Mouse (Mus musculus) MEL (cell line): ENCODE data around the gene Kctd19. TPM values are rescaled to one million over a fixed set of nuclear protein-coding genes. Genes with fewer than 3 reads are reported as not detected.
A peak's percentile ranks its signal among the peaks of the same experiment; 100 is the strongest.

Experiments
- DNase-seq: peaks from one replicate; pipeline ENCODE4 v3.0.0; 2011; ENCODE audit warnings: low read depth, low spot score
- H3K27ac ChIP-seq: 2 replicates; pipeline ENCODE4 v1.5.1; 2012; ENCODE audit warnings: low read depth, mild to moderate bottlenecking, control low read depth, low read length, moderate library complexity; ENCODE audit not compliant: control insufficient read depth
- H3K27me3 ChIP-seq, 2 experiments: fragments of 150-350 bp in 1 of 2; sonication (generic) in 1 of 2; 2 replicates each; pipeline ENCODE4 v1.6.1; 2012; ENCODE audit warnings: low read length in 2 of 2, mild to moderate bottlenecking in 2 of 2, improper control_type of control experiment in 1 of 2, moderate library complexity in 1 of 2; ENCODE audit not compliant: insufficient read depth in 2 of 2, control insufficient read depth in 1 of 2
- H3K36me3 ChIP-seq, 2 experiments: 2 replicates each; pipeline ENCODE4 v1.6.1; 2012 to 2014; ENCODE audit warnings: low read length in 2 of 2, improper control_type of control experiment in 1 of 2, inconsistent platforms in 1 of 2, mild to moderate bottlenecking in 1 of 2; ENCODE audit not compliant: insufficient read depth in 2 of 2, control insufficient read depth in 1 of 2
- H3K4me1 ChIP-seq, 2 experiments: fragments of 150-350 bp in 1 of 2; sonication (generic) in 1 of 2; 2 replicates each; pipeline ENCODE4 v1.6.1; 2012; ENCODE audit warnings: low read length in 2 of 2, improper control_type of control experiment in 1 of 2, mild to moderate bottlenecking in 1 of 2; ENCODE audit not compliant: insufficient read depth in 2 of 2, control insufficient read depth in 1 of 2
- H3K4me3 ChIP-seq, 2 experiments: fragments of 150-350 bp in 1 of 2; sonication (generic) in 1 of 2; 2 replicates each; pipeline ENCODE4 v1.5.1; 2012; ENCODE audit warnings: low read depth in 2 of 2, low read length in 2 of 2, mild to moderate bottlenecking in 2 of 2, moderate library complexity in 2 of 2, control low read depth in 1 of 2, improper control_type of control experiment in 1 of 2; ENCODE audit not compliant: control insufficient read depth in 1 of 2, insufficient read depth in 1 of 2
- H3K79me2 ChIP-seq: 2 replicates; pipeline ENCODE4 v1.6.1; 2012; ENCODE audit warnings: mild to moderate bottlenecking, low read length, moderate library complexity; ENCODE audit not compliant: control insufficient read depth, poor library complexity, insufficient read depth
- H3K9ac ChIP-seq: 2 replicates; pipeline ENCODE4 v1.6.1; 2012; ENCODE audit warnings: low read depth, mild to moderate bottlenecking, control low read depth, low read length, moderate library complexity; ENCODE audit not compliant: control insufficient read depth, poor library complexity, severe bottlenecking
- H3K9me3 ChIP-seq: fragments of 150-350 bp; sonication (generic); replicated peaks from 2 replicates; pipeline ENCODE4 v1.6.1; 2012; ENCODE audit warnings: mild to moderate bottlenecking, low read length, improper control_type of control experiment, moderate library complexity; ENCODE audit not compliant: insufficient read depth
- CHD1 ChIP-seq: IDR thresholded peaks from 2 replicates; pipeline ENCODE4 v1.6.1; 2012; ENCODE audit warnings: low read depth, mild to moderate bottlenecking, inconsistent platforms, low read length, improper control_type of control experiment
- CTCF ChIP-seq, 3 experiments: IDR thresholded peaks in 2 of 3; conservative IDR thresholded peaks in 1 of 3; 2 replicates each; pipeline ENCODE4 v1.5.1; 2011 to 2012; ENCODE audit warnings: low read length in 3 of 3, low read depth in 2 of 3, mild to moderate bottlenecking in 2 of 3, improper control_type of control experiment in 1 of 3, inconsistent platforms in 1 of 3, mixed read lengths in 1 of 3, moderate library complexity in 1 of 3; ENCODE audit not compliant: control insufficient read depth in 1 of 3, insufficient read depth in 1 of 3, poor library complexity in 1 of 3, severe bottlenecking in 1 of 3
- E2F4 ChIP-seq: IDR thresholded peaks from 2 replicates; pipeline ENCODE4 v1.6.1; 2011; ENCODE audit warnings: low read depth, low read length, improper control_type of control experiment, borderline replicate concordance
- ELF1 ChIP-seq: IDR thresholded peaks from 2 replicates; pipeline ENCODE4 v1.6.1; 2014; ENCODE audit warnings: low read depth, mild to moderate bottlenecking, inconsistent platforms, low read length, improper control_type of control experiment, moderate library complexity
- GABPA ChIP-seq: IDR thresholded peaks from 2 replicates; pipeline ENCODE4 v1.6.1; 2012; ENCODE audit warnings: low read depth, mild to moderate bottlenecking, inconsistent platforms, low read length, improper control_type of control experiment, moderate library complexity
- HCFC1 ChIP-seq: IDR thresholded peaks from 2 replicates; pipeline ENCODE4 v1.6.1; 2012; ENCODE audit warnings: low read depth, mild to moderate bottlenecking, inconsistent platforms, low read length, improper control_type of control experiment, moderate library complexity
- MEF2A ChIP-seq: IDR thresholded peaks from 2 replicates; pipeline ENCODE4 v1.6.1; 2014; ENCODE audit warnings: low read depth, mild to moderate bottlenecking, inconsistent platforms, low read length, improper control_type of control experiment; ENCODE audit not compliant: poor library complexity, insufficient replicate concordance, severe bottlenecking; ENCODE audit errors: extremely low read depth
- MXI1 ChIP-seq: IDR thresholded peaks from 2 replicates; pipeline ENCODE4 v1.6.1; 2011; ENCODE audit warnings: mild to moderate bottlenecking, low read depth, low read length, improper control_type of control experiment
- MYB ChIP-seq: IDR thresholded peaks from 2 replicates; pipeline ENCODE4 v1.6.1; 2011; ENCODE audit warnings: mild to moderate bottlenecking, low read depth, low read length, improper control_type of control experiment
- POLR2AphosphoS5 ChIP-seq: IDR thresholded peaks from 2 replicates; pipeline ENCODE4 v1.6.1; 2012; ENCODE audit warnings: low read depth, borderline replicate concordance, mild to moderate bottlenecking, inconsistent platforms, low read length, moderate library complexity, mixed read lengths
- RAD21 ChIP-seq: IDR thresholded peaks from 2 replicates; pipeline ENCODE4 v1.6.1; 2011; ENCODE audit warnings: mild to moderate bottlenecking, low read depth, low read length, improper control_type of control experiment
- SMC3 ChIP-seq: IDR thresholded peaks from 2 replicates; pipeline ENCODE4 v1.6.1; 2011; ENCODE audit warnings: low read depth, low read length, improper control_type of control experiment
- TBP ChIP-seq: IDR thresholded peaks from 2 replicates; pipeline ENCODE4 v1.8.0; 2011; ENCODE audit warnings: low read depth, low read length, improper control_type of control experiment
- UBTF ChIP-seq: IDR thresholded peaks from 2 replicates; pipeline ENCODE4 v1.6.1; 2012; ENCODE audit warnings: low read depth, mild to moderate bottlenecking, inconsistent platforms, low read length, improper control_type of control experiment, moderate library complexity, borderline replicate concordance; ENCODE audit not compliant: insufficient read depth
- USF2 ChIP-seq, 2 experiments: IDR thresholded peaks; 2 replicates each; pipeline ENCODE4 v1.6.1; 2011 to 2012; ENCODE audit warnings: improper control_type of control experiment in 2 of 2, low read length in 2 of 2, borderline replicate concordance in 1 of 2, inconsistent platforms in 1 of 2, low read depth in 1 of 2, mild to moderate bottlenecking in 1 of 2; ENCODE audit not compliant: insufficient read depth in 1 of 2
- ZC3H11A ChIP-seq: IDR thresholded peaks from 2 replicates; pipeline ENCODE4 v1.6.1; 2012; ENCODE audit warnings: low read depth, mild to moderate bottlenecking, inconsistent platforms, low read length, improper control_type of control experiment
- ZKSCAN1 ChIP-seq: IDR thresholded peaks from 2 replicates; pipeline ENCODE4 v1.6.1; 2012; ENCODE audit warnings: low read depth, mild to moderate bottlenecking, inconsistent platforms, low read length, improper control_type of control experiment, moderate library complexity
- ZMIZ1 ChIP-seq: IDR thresholded peaks from 2 replicates; pipeline ENCODE4 v1.6.1; 2012; ENCODE audit warnings: low read depth, mild to moderate bottlenecking, inconsistent platforms, low read length, improper control_type of control experiment, moderate library complexity
- polyA plus RNA-seq, 2 experiments: library from polyadenylated mRNA; stranded (reverse) in 1 of 2; unstranded in 1 of 2; fragments of >175 nt in 1 of 2; fragments of >200 nt in 1 of 2; gene quantifications; 2 replicates each; pipeline versions ENCODE4 v1.2.1 to v1.2.4; 2012; ENCODE audit warnings: low replicate concordance in 2 of 2, low read depth in 1 of 2; ENCODE audit not compliant: insufficient read length in 2 of 2, insufficient read depth in 1 of 2, missing spikeins in 1 of 2
- total RNA-seq: library from RNA; depleted of rRNA; stranded (reverse); fragments of 300-350 nt; gene quantifications from 2 replicates; pipeline ENCODE4 v1.2.3, GENCODE M21; 2012

The Kctd19 gene
- total and polyA plus RNA-seq, 3 experiments = not detected

DNA sequence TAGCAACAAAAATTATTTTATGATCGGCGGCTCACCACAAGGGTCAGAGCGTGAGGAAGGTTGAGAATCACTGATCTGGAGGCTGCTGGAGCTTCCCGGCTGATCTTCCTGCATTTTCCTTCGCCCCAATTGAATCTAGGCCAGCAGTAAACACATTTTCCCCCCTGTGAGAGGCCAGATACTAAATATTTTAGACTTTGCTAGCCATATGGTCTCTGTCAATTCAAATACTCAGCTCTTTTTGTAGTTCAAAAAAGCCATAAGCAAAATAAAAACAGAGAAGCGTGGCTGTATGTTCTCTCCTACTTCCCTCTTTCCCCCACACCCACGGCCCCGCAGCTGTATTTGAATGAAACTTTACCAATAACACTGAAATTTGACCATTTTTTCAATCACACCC is 9.8 kb downstream of the Kctd19 start:
- Histone ChIP-seq H3K9ac (no peak overlapping the region), H3K4me3 (no peak overlapping the region)
- DNase-seq = no peak

DNA sequence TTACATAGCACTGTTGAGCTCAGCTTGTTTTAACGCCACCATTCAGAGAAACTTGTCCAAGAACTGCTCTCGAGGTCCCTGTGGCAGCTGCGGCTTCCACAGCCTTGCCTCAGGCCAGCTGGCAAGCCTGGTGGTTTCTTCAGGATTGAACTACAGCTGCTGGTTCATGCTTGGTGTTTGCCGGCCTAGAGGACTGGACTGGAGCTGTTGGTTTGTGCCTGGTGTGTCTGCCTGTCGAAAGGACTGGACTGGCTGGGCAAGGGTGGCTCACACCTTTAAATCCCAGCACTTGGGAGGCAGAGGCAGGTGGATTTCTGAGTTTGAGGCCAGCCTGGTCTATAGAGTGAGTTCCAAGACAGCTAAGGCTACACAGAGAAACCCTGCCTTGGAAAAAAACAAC is 13.3 kb downstream of the Kctd19 start:
- Histone ChIP-seq H3K36me3 (no peaks in the 10 kb centered on the region), H3K79me2 (no peaks in the 10 kb centered on the region), H3K9me3 (no peaks in the 10 kb centered on the region), H3K4me3 (no peak overlapping the region), H3K27ac (no peak overlapping the region), H3K9ac (no peak overlapping the region), H3K27me3 (peaks cover 16 to 30% of the 10 kb centered on the region in 2 experiments), H3K4me1 (no peaks in the 10 kb centered on the region)
- no peak for DNase-seq
- no peak for TF ChIP-seq RAD21

More for the DNA sequence above, 9.8 kb downstream of the Kctd19 start:
- no peaks in the 10 kb centered on the region for H3K79me2 ChIP-seq
- H3K27ac ChIP-seq = no peak overlapping the region
- TF ChIP-seq ELF1 = no peak
- no peak for TF ChIP-seq CHD1
- no peak for TF ChIP-seq ZKSCAN1
- TF ChIP-seq POLR2AphosphoS5 = no peak
- no peak for TF ChIP-seq MEF2A
- no peak for TF ChIP-seq UBTF
- no peak for TF ChIP-seq TBP
- TF ChIP-seq E2F4 = no peak
- TF ChIP-seq MXI1 = no peak
- no peak for TF ChIP-seq MYB
- no peak for TF ChIP-seq HCFC1
- TF ChIP-seq GABPA = no peak
- no peak for TF ChIP-seq USF2 (IDR thresholded peaks at IDR 0.05; ENCODE audit: borderline replicate concordance in 1 of 2, insufficient read depth in 1 of 2, low read depth in 1 of 2, low read length in 2 of 2)
- no peak for TF ChIP-seq RAD21
- H3K27me3 ChIP-seq = peaks cover 21 to 28% of the 10 kb centered on the region in 2 experiments
- no peaks in the 10 kb centered on the region for H3K9me3 ChIP-seq
- no peaks in the 10 kb centered on the region for H3K4me1 ChIP-seq
- no peaks in the 10 kb centered on the region for H3K36me3 ChIP-seq

DNA sequence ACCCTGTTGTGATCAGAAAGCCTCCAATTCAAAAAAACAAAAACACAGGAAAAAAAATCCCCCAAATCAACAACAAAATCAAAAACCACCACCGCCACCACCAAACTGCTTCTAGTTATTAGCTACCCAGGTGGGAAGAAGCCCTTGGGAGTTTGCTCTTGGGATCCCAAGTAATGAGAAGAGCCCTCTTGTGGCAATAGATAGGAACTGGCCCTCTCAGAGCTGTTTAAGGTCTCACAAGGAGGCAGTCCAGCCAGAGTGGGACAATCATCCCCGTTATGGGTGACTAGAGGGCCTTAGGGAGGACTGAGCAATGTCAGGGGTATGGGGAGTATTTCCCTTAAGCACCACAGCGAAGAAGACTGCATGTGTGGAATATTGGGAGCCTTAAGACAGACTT is 15.6 kb downstream of the Kctd19 start:
- Histone ChIP-seq H3K9ac (no peak overlapping the region), H3K9me3 (no peaks in the 10 kb centered on the region), H3K36me3 (no peaks in the 10 kb centered on the region), H3K4me3 (no peak overlapping the region), H3K4me1 (no peaks in the 10 kb centered on the region), H3K27me3 (peaks cover 16 to 26% of the 10 kb centered on the region in 2 experiments), H3K79me2 (no peaks in the 10 kb centered on the region), H3K27ac (no peak overlapping the region)
- TF ChIP-seq CTCF (IDR thresholded peaks at IDR 0.05 in 2 of 3, conservative IDR thresholded peaks at IDR 0.05 in 1 of 3; ENCODE audit: control insufficient read depth in 1 of 3, insufficient read depth in 1 of 3, low read depth in 2 of 3, low read length in 3 of 3, poor library complexity in 1 of 3, severe bottlenecking in 1 of 3) (peak; percentile 52 to 79 (median 65)), RAD21 (peak; percentile 64), ZMIZ1 (no peak), SMC3 (peak; percentile 85), ZC3H11A (peak; percentile 28; the same call in 1 of the 2 replicates)
- DNase-seq = peak; percentile 71
